Mouse (Mus musculus) myocyte (in vitro differentiated cells): ENCODE measurements at regions not wholly inside any gene's neighbourhood (a gene's known extent, or its start where the extent isn't known, plus 50 kb on each side); places are given as distances from the start of the nearest gene placed in this dataset.

Experiments
- H3K27me3 ChIP-seq: one replicate; pipeline ENCODE4 v1.6.1; 2011; ENCODE audit not compliant: control insufficient read depth, insufficient read depth, insufficient read length
- H3K36me3 ChIP-seq: one replicate; pipeline ENCODE4 v1.6.1; 2011; ENCODE audit not compliant: control insufficient read depth, insufficient read depth
- H3K4me2 ChIP-seq: one replicate; pipeline ENCODE4 v1.6.1; 2011; ENCODE audit warnings: low read depth, control low read depth
- H3K4me3 ChIP-seq: one replicate; pipeline ENCODE4 v1.5.1; 2011; ENCODE audit warnings: mild to moderate bottlenecking, control low read depth, moderate library complexity
- H3K79me2 ChIP-seq: one replicate; pipeline ENCODE4 v1.6.1; 2011; ENCODE audit not compliant: control insufficient read depth, insufficient read depth
- H3ac ChIP-seq: one replicate; pipeline ENCODE4 v1.6.1; 2011; ENCODE audit not compliant: control insufficient read depth, insufficient read length
- CEBPB ChIP-seq: IDR thresholded peaks from 2 replicates; pipeline ENCODE4 v1.6.1; 2011; ENCODE audit warnings: mild to moderate bottlenecking, moderate library complexity; ENCODE audit not compliant: poor library complexity, insufficient read depth, severe bottlenecking
- E2F4 ChIP-seq: IDR thresholded peaks from one replicate; pipeline ENCODE4 v1.6.1; 2011; ENCODE audit warnings: mild to moderate bottlenecking, control low read depth, moderate library complexity; ENCODE audit not compliant: insufficient read depth
- MAX ChIP-seq: IDR thresholded peaks from one replicate; pipeline ENCODE4 v1.6.1; 2011; ENCODE audit warnings: low read depth, mild to moderate bottlenecking, control low read depth
- MYOD1 ChIP-seq, 3 experiments: IDR thresholded peaks; one replicate each; pipeline ENCODE4 v1.6.1; 2011; ENCODE audit warnings: control low read depth in 2 of 3, low read depth in 2 of 3, mild to moderate bottlenecking in 2 of 3, moderate library complexity in 1 of 3; ENCODE audit not compliant: insufficient read length in 2 of 3, control insufficient read depth in 1 of 3
- MYOG ChIP-seq, 3 experiments: IDR thresholded peaks; one replicate each; pipeline ENCODE4 v1.6.1; 2011; ENCODE audit warnings: control low read depth in 2 of 3, low read depth in 2 of 3, mild to moderate bottlenecking in 2 of 3; ENCODE audit not compliant: insufficient read length in 2 of 3, control insufficient read depth in 1 of 3, insufficient read depth in 1 of 3
- POLR2A ChIP-seq: IDR thresholded peaks from one replicate; pipeline ENCODE4 v1.6.1; 2011; ENCODE audit warnings: low read depth, mild to moderate bottlenecking, control low read depth, moderate library complexity; ENCODE audit not compliant: insufficient read length
- POLR2AphosphoS2 ChIP-seq: IDR thresholded peaks from one replicate; pipeline ENCODE4 v1.6.1; 2011; ENCODE audit warnings: low read depth, control low read depth; ENCODE audit not compliant: insufficient read length
- REST ChIP-seq: IDR thresholded peaks from one replicate; pipeline ENCODE4 v1.6.1; 2011; ENCODE audit warnings: mild to moderate bottlenecking, control low read depth, moderate library complexity; ENCODE audit not compliant: insufficient read depth, insufficient read length
- SRF ChIP-seq: IDR thresholded peaks from one replicate; pipeline ENCODE4 v1.6.1; 2011; ENCODE audit warnings: low read depth; ENCODE audit not compliant: control insufficient read depth, insufficient read length
- TCF12 ChIP-seq: IDR thresholded peaks from one replicate; pipeline ENCODE4 v1.6.1; 2011; ENCODE audit warnings: mild to moderate bottlenecking, control low read depth; ENCODE audit not compliant: poor library complexity, insufficient read depth, severe bottlenecking
- TCF3 ChIP-seq: IDR thresholded peaks from one replicate; pipeline ENCODE4 v1.6.1; 2011; ENCODE audit warnings: low read depth, control low read depth; ENCODE audit not compliant: insufficient read length
- USF1 ChIP-seq: IDR thresholded peaks from one replicate; pipeline ENCODE4 v1.6.1; 2011; ENCODE audit warnings: low read depth, mild to moderate bottlenecking, control low read depth, moderate library complexity

DNA sequence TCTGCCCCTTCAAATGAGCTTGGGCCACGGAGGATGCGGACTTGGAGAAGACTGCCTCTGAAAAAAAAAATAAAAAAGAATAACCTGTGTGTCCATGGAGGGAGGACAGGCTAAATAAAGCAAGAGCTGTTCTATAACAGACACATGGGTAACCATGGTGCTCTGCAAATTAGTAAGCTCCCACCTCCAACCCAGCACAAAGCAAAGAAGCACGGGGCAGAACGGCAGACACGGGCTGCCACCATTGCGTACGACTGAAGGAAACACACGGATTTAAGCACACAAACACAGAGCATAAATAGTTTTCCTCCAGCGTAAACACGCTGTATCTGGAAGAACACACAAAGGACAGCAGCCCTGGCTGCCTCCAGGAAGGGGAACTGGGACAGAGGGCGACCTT is 101.9 kb upstream of the Syt13 start:
- H3K27me3 ChIP-seq = peaks cover 42% of the 10 kb centered on the region
- H3ac ChIP-seq = no peak overlapping the region
- no peak overlapping the region for H3K4me2 ChIP-seq
- H3K4me3 ChIP-seq = no peak overlapping the region
- no peaks in the 10 kb centered on the region for H3K79me2 ChIP-seq
- TF ChIP-seq REST = no peak
- TF ChIP-seq E2F4 = no peak
- TF ChIP-seq MAX = no peak
- H3K36me3 ChIP-seq = no peaks in the 10 kb centered on the region

- TF ChIP-seq TCF3 = no peak
- no peak for TF ChIP-seq MAX
- no peak for TF ChIP-seq MYOG (IDR thresholded peaks at IDR 0.05; ENCODE audit: control insufficient read depth in 1 of 3, insufficient read depth in 1 of 3, insufficient read length in 2 of 3, low read depth in 2 of 3)
- TF ChIP-seq E2F4 = no peak
- no peak for TF ChIP-seq USF1
- TF ChIP-seq SRF = no peak
- no peak for TF ChIP-seq POLR2A
- Histone ChIP-seq H3K36me3 (no peaks in the 10 kb centered on the region), H3K27me3 (peaks cover 25% of the 10 kb centered on the region), H3ac (no peak overlapping the region), H3K4me3 (no peak overlapping the region), H3K4me2 (no peak overlapping the region), H3K79me2 (no peaks in the 10 kb centered on the region)
Observed at GRCm38 (mm10) chr2:92819586-92819985, 95.3 kb upstream of the Syt13 start.

GRCm38 (mm10) chr2:92824325-92824724 is 90.6 kb upstream of the Syt13 start:
- H3K4me2 ChIP-seq = no peak overlapping the region
- peaks cover 21% of the 10 kb centered on the region for H3K27me3 ChIP-seq
- TF ChIP-seq CEBPB (no peak), POLR2AphosphoS2 (no peak), TCF3 (no peak), E2F4 (no peak), TCF12 (no peak), MYOG (IDR thresholded peaks at IDR 0.05; ENCODE audit: control insufficient read depth in 1 of 3, insufficient read depth in 1 of 3, insufficient read length in 2 of 3, low read depth in 2 of 3) (no peak), SRF (no peak), MAX (no peak), MYOD1 (IDR thresholded peaks at IDR 0.05; ENCODE audit: control insufficient read depth in 1 of 3, insufficient read length in 2 of 3, low read depth in 2 of 3) (no peak), REST (no peak)
- no peak overlapping the region for H3K4me3 ChIP-seq
- H3K36me3 ChIP-seq = no peaks in the 10 kb centered on the region
- H3K79me2 ChIP-seq = no peaks in the 10 kb centered on the region
- no peak overlapping the region for H3ac ChIP-seq

DNA sequence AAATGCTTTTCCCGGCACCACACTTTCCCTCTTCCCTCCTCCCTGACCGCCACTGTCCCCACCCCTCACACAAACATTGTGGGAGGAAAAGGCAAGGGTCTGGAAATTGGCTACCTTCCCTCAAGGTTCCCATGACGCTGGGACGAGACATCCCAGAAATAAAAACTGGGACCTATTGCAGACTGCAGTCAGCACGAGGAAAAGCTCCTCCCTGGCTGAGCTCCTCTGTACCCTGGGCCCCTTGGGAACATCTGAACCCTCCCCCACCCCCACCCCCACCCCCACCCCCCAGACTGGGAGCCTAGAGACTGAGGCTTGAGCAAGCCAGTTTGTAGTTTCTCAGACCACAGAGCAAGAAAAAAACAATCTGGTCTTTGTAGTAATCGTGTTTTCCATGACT is 89.5 kb upstream of the Syt13 start:
- Histone ChIP-seq H3K79me2 (no peaks in the 10 kb centered on the region), H3K36me3 (no peaks in the 10 kb centered on the region), H3K27me3 (peaks cover 15% of the 10 kb centered on the region), H3K4me2 (no peak overlapping the region), H3K4me3 (no peak overlapping the region), H3ac (no peak overlapping the region)
- TF ChIP-seq REST (no peak), CEBPB (no peak), POLR2A (no peak), SRF (no peak), POLR2AphosphoS2 (no peak), TCF3 (no peak), MAX (no peak), USF1 (no peak), MYOG (IDR thresholded peaks at IDR 0.05; ENCODE audit: control insufficient read depth in 1 of 3, insufficient read depth in 1 of 3, insufficient read length in 2 of 3, low read depth in 2 of 3) (no peak), MYOD1 (IDR thresholded peaks at IDR 0.05; ENCODE audit: control insufficient read depth in 1 of 3, insufficient read length in 2 of 3, low read depth in 2 of 3) (no peak), TCF12 (no peak), E2F4 (no peak)

DNA sequence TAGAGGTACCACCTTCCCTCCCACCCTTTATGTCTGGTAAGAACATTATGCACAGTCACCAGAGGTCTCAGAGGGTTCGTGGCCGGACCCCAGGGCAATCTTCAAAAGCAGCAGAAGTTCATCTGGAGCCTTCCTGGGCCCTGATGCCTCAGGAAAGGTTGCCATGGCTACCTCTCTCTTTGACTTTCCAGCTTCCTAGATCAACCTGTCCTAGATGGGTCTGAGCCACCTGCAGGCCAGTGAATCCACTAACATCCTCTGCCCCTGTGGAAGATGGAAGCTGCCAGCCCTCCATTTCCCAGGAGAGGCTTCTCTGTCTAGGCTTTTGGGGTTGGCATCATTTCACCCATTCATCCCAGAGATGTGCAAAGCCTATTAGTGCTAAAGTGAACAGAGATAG is 84.8 kb upstream of the Syt13 start:
- H3K4me2 ChIP-seq = no peak overlapping the region
- TF ChIP-seq MAX (no peak), SRF (no peak), REST (no peak), POLR2A (no peak), TCF3 (no peak), MYOG (IDR thresholded peaks at IDR 0.05; ENCODE audit: control insufficient read depth in 1 of 3, insufficient read depth in 1 of 3, insufficient read length in 2 of 3, low read depth in 2 of 3) (no peak), E2F4 (no peak), CEBPB (no peak), TCF12 (no peak), POLR2AphosphoS2 (no peak), USF1 (no peak), MYOD1 (IDR thresholded peaks at IDR 0.05; ENCODE audit: control insufficient read depth in 1 of 3, insufficient read length in 2 of 3, low read depth in 2 of 3) (no peak)

More for the DNA sequence above, 84.8 kb upstream of the Syt13 start:
- no peak overlapping the region for H3ac ChIP-seq
- no peaks in the 10 kb centered on the region for H3K36me3 ChIP-seq
- H3K79me2 ChIP-seq = no peaks in the 10 kb centered on the region
- H3K27me3 ChIP-seq = peaks cover 32% of the 10 kb centered on the region
- H3K4me3 ChIP-seq = no peak overlapping the region
